Mouse (Mus musculus) megakaryocyte progenitor cell, adult 5-6 weeks (primary cell): ENCODE data around the gene Casp8. TPM values are rescaled to one million over a fixed set of nuclear protein-coding genes. Genes with fewer than 3 reads are reported as not detected.
A peak's percentile ranks its signal among the peaks of the same experiment; 100 is the strongest.
"Not testable (repeated sequence)": the region's sequence is repeated elsewhere in the genome, so short reads cannot be mapped to it uniquely, and the experiment has no call there.

Experiments
- ATAC-seq: replicated peaks from 2 replicates; pipeline ENCODE4 v1.8.0; 2016; ENCODE audit warnings: mild to moderate bottlenecking, moderate TSS enrichment, inconsistent platforms; ENCODE audit not compliant: poor library complexity
- total RNA-seq, 2 experiments: library from RNA; stranded (forward) in 1 of 2; stranded (reverse) in 1 of 2; fragments of 157-497, 149-512 nt in 1 of 2; fragments of 200-1000 nt in 1 of 2; gene quantifications; 2 replicates each; pipeline versions ENCODE4 v1.2.3 to v1.2.4; 2015 to 2017

Gene Casp8
- total RNA-seq (2015): 182 and 183 TPM in 2 replicates
- total RNA-seq (2017): 124 and 136 TPM in 2 replicates

DNA sequence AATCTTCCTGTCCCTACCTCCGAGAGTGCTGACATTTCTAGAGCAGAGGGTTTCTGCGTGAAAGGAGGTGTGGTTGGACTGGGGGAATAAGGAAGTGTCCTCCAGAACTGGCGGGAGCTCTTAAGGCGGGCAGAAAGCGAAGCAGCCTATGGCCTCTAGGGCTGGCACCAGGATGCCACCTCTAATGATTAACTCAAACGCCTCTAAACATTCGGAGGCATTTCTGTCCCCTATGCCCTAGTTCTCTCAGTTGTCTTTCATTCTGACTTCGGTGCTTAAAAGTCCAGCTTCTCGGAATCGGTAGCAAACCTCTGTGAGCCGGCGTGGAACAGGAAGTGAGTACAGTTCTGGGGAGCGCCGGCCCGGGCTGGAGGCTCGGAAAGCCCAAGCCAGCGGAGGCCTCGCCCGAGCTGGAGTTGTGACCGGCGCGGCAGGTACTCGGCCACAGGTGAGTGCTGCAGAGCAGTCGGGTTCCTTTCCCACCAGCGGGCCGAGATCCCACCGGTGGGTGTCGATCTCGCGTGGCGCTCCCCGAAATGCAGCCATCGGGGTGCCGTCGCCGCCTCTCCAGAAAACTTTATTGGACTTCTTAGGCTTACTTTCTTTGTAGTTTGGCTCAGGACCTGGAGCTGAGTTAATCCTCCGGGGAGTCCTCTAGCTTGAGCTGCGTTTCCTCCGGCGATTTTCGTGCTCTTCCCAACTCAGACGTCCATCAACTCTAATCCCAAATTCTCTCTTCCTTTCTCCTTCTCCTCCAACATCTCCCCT is at the start of gene Casp8:
TSS of gene Casp8 (plus strand) at position 84 of the 768 bp plus-strand sequence.
- peak; percentile 94 for ATAC-seq

DNA sequence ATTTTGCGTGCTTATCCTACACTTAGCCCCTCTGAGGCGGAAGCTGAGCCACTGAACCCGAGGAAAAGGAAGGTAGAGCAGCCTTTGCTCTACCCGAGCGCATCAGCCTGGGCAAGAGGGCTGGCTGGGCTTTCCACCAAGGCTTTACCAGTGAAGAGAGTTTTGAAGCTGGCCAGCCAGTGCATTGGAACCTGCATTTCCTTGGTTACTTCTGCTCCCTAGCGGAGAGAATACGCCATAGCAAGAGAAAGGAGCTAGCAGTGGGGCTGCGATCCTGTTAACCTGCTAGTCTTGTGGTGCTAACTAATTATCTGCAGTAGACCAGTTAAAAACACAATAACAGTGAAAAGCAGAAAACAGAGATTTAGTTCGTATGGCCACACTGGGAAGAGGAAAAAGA is 48.3 kb upstream of the Casp8 start:
- 0 out of 2 replicates have a peak, but pooled peaks have one; percentile 47 for ATAC-seq

GRCm38 (mm10) chr1:58759451-58759850 is 35.7 kb upstream of the Casp8 start:
- no peak for ATAC-seq

DNA sequence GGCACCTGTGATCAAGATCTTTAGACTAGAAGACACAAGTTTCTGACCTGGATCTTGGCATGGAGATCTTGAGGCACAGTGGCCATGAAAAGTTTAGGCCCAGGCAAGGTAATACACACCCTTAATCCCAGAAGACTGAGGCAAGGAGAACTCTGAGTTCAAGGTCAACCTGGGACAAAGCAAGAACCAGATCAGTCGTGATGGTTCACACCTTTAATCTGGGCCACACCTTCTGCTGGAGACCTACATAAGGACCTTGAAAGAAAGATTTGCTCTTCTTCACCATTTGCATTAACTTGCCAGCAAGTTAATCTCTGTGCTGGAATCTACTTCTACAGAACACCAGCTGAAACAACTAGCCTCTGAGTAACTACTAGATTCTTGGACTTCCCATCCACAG is 34.6 kb upstream of the Casp8 start:
- no peak for ATAC-seq

DNA sequence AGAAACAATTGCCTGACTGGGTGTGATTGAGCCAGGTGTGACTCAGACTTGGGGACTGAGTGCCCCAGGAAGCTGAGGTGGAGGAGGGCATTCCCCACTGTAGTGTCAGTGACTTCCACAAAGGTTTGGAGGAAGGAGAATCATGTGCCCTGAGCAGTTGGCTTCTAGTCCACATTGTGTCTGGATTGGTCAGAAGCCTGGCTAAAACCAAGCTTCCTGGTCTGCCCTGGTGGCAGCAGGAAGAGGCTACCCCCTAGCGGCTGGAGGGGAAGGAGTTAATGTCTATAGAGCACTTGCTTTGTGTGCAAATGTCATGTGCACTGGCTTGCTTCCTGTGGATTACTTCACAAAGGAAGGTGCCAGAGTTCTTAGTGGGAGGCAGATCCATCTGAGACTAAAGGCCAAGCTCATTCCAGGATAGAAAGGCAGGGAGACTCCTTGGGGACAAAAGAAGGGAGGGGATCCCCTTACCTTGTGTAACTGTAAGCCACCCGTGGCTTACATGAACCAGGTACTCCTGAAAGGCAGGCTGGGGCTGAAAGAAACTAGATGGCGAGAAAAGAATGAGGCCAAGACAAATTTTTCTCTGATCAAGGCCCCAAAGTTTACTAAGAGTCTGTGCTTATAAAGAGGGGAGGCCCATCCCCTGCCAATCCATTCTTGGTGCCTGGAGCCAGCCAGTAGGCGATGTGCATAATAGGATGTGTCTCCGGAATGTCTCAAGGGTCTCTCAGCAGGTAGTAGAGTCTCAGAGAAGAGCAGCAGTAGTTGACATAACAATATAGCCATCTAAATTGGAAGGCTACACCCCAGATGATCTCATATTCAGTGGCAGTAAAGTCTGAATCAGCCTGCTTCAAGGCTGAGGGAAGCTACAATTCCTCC is 33.5 kb upstream of the Casp8 start:
- peak; percentile 96 for ATAC-seq

GRCm38 (mm10) chr1:58762576-58762975 is 32.6 kb upstream of the Casp8 start:
- no peak for ATAC-seq

- ATAC-seq: not testable (repeated sequence)
Measured at GRCm38 (mm10) chr1:58766446-58766845, 28.7 kb upstream of the Casp8 start.

- no peak for ATAC-seq
Measured at GRCm38 (mm10) chr1:58769136-58769535, 26.0 kb upstream of the Casp8 start.

- no peak for ATAC-seq
Measured at GRCm38 (mm10) chr1:58769701-58770100, 25.5 kb upstream of the Casp8 start.

DNA sequence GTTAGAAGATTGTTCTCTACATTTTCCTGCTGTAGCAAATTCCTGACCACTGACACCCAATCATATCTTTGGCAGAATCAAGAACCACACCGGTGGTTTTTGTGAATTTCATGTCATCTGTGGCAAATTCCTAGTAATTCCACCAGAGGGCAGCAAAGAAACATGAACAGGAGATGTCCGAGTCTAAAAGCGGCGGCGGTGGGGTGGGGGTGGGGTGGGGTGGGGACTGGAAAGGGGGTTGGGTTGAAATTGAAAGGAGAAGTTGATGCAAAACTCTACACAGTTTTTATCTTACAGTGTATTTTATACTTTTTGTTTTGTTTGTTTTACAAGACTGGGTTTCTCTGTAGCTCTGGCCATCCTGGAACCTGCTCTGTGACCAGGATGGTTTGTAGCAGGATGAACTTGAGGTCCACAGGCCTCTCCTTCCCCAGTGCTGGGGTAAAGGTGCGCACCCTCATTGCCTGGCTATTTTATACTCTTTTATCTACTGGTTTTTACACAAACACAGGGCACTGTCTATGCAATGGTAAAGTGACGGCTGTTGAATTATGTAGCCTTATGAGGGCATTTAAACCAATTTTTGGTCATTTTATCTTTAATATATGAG is 25.0 kb upstream of the Casp8 start:
- ATAC-seq: peak; percentile 68

DNA sequence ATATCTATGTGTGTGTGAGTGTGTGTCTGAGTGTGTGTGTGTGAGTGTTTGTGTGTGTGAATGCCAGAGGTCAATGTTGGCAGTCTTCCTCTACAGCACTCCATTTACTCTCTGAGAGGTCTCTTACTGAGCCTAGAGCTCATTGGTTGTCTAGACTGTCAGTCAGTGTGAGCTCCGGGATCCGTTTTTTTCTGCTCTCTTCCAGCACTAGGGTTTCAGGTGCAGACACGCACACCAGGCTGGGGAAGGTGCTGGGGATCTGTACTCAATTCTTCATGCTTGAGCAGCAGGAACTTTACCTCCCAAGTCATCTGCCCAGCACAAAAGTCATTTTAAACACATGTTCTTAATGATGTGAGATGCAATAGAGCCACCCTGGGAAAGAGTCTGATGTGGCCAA is 23.1 kb upstream of the Casp8 start:
- ATAC-seq: no peak

DNA sequence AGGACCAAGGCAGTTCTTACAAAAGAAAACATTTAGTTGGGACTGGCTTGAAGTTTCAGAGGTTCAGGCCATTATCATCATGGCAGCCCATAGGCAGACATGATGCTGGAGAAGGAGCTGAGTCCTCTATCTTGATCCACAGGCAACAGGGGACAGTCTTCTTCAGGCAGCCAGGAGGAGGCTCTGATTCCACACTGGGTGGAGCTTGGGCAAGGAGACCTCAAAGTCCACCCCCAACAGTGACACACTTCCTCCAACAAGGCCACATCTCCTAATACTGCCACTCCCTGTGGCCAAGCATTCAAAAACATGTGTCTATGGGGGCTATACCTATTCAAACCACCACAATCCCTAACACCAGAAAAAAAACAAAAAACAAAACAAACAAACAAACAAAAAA is 21.9 kb upstream of the Casp8 start:
- peak; percentile 65 for ATAC-seq

GRCm38 (mm10) chr1:58773905-58774304 is 21.3 kb upstream of the Casp8 start:
- peak; percentile 55 for ATAC-seq

GRCm38 (mm10) chr1:58775361-58775760 is 19.8 kb upstream of the Casp8 start:
- no peak for ATAC-seq

- ATAC-seq: no peak
Measured at GRCm38 (mm10) chr1:58777583-58777982, 17.6 kb upstream of the Casp8 start.

DNA sequence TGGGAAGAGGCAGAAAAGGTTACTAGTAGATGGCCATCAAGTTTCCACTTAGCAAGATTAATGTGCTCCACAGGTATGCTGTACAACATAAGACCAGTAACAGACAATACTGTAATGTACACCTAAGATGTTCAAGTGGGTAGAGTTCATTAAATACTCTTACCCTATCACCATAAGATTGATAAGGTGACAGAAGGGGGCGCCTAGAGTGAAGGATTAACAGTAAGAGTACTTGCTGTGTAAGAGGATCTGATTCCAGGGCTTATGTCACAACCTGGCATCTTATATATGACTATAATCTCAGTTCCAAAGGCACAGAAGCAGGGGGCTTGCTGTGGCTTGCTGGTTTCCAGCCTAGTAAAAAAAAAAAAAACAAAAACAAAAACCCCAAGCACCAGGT is 16.9 kb upstream of the Casp8 start:
- no peak for ATAC-seq

GRCm38 (mm10) chr1:58786276-58786675 is 8.9 kb upstream of the Casp8 start:
- peak; percentile 73 for ATAC-seq

DNA sequence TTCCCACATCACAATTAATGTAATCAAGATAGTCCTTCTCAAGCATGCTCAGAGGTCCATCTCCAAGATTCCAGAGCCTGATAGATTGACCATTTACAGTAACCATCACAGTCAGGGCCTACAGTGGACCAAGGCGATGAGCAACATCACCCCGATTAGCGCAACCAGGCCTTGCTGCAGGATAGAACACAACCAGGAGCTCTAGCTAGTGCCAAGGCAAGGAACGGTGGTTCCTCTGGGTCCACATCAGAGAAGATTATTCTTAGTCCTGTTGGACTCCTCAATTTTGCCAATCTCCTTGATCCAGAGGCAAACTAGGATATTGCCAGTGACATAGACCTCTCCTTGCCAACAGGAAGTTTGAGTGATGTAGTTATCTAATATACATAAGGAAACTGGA is 6.8 kb upstream of the Casp8 start:
- ATAC-seq: no peak

DNA sequence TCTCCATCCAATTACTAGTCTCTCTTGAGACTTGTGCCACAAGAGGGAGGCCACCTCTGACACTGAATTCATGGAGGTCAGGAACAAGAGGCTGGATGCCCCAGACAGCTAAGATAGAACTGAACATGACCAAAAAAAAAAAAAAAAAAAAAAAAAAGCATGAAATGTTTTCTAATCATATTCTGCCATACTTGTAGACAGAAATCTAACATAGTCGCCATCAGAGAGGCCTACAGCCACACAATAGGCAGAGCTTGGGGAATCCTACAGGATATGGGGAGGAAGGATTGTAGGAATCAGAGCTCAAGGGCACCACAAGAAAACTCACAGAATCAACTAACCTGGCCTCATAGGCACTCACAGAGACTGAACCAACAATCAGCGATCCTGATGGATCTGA is 469 bp upstream of the Casp8 start:
- no peak; the same call in 1 of the 2 replicates for ATAC-seq

DNA sequence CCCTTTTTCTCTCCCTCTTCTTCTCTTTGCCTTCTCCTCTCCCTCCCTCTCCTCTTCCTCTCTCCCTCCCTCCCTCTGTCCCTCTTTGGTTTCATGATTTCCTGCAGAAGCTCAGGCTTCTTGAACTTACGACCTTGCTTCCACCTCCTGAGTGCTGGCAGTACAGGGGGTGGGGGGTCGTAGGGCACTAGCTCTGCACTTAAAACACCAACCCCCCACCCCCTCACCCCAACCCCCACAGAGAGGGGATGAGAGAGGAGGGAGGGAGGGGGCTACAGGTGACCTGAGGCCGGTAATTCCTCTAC is 837 bp downstream of the Casp8 start:
- no peak for ATAC-seq

GRCm38 (mm10) chr1:58796853-58797252 is 1.7 kb downstream of the Casp8 start:
- no peak for ATAC-seq

- peak; percentile 29 for ATAC-seq
Measured at GRCm38 (mm10) chr1:58797370-58797769, 2.2 kb downstream of the Casp8 start.
